Mouse (Mus musculus): ENCODE data around the gene Mfn1.

GRCm38 (mm10) chr3:32483035-32483434 lies 46.2 kb upstream of the Mfn1 start:
- TF ChIP-seq POLR2A (IDR thresholded peaks at IDR 0.05; ENCODE audit: borderline replicate concordance, insufficient read depth, low read length) (no peak), CTCF (IDR thresholded peaks at IDR 0.05; ENCODE audit: borderline replicate concordance, insufficient read depth, low read depth, low read length) (no peak)

All from cerebellum, adult 2 months (tissue).